Mouse (Mus musculus) hindlimb bud, embryonic 11.5 days (tissue): Measurements from ENCODE around the gene Vmn1r79.
"Not testable (repeated sequence)": the region's sequence is repeated elsewhere in the genome, so short reads cannot be mapped to it uniquely, and the experiment has no call there.

ENCODE experiments used
- DNase-seq: peaks from one replicate; pipeline ENCODE4 v3.0.0-alpha.2; 2012; ENCODE audit warnings: low read depth, low spot score; ENCODE audit errors: extremely low spot score

Vmn1r79 gene

DNA sequence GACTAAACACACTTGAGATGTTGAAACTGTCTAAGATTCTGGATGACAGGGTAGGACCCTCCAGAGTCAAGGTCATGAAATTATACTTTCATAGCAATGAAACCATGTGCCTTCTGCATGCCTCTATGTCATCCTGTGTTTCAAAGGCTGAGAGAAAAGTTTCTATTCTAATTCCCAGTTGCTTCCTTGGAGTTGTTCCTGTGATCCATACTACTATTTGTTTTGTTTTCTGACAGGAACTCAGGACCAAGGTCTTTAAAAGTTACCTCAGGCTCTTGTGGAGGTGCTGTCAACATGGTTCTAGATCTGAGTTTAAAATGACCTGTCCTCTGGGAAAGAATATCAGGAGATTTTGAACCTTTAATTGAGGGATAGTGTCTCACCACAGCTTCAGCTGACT is at the start of gene Vmn1r79:
Gene Vmn1r79 (plus strand): TSS at position 301 of the 400 bp plus-strand sequence.
- not testable (repeated sequence) for DNase-seq

DNA sequence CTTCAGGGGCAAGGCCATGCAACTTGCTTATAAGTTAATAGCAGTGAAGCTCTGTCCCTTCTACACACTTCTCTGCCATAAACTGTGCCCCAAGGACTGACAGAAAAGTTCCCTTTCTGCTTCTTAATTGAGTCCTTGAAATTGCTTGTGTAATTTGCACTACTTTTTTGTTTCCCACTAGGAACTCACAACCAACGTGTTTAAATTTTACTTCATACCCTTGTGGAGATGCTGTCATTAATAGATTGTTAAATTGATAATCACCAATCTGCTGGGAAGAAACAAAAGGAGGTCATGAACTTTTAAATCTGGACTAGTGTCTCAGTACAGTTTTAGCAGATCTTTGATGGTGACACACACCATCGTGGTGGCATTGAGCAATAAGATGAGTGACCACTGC is 21.1 kb upstream of the Vmn1r79 start, which contains the start of gene Vmn1r78:
Gene Vmn1r78 (plus strand): TSS at position 301 of the 400 bp plus-strand sequence.
- DNase-seq = no peak

DNA sequence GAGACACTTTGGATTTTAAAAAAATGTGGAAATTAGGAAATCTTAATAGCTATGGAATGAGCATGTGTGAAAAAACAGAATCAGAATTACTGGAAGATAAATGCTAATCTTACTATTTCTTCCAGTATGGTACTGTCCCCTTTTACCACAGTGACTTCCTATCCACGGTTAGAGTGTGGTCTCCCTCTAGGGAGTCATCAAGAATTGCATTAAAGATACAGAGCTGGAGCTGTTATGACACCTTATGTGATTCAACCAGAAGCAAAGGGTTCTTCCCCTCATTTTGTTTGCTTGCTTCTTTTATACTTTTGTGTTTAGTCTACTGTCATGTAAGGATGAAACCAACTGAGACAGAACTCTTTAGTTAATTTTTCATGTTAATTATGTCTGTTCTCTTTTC is 14.6 kb upstream of the Vmn1r79 start:
- not testable (repeated sequence) for DNase-seq

DNA sequence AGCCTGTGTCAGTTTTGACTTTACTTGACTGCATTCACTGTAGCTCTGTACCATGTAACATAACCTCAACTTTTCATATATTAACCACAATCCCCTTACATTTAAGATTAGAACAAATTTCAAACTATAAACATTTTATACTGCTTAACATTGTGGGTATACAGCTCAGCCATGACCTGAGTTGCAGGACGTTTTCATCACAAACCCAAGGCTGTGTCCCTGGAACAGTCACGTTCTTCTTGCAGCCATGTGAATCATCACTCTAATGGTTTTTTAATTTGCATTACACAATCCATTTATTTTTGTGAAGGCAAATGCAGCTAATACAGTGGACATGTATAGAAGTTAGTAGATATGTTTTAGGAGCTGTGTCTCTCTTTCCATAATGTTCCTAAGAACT is 1.8 kb downstream of the Vmn1r79 start:
- DNase-seq = not testable (repeated sequence)

DNA sequence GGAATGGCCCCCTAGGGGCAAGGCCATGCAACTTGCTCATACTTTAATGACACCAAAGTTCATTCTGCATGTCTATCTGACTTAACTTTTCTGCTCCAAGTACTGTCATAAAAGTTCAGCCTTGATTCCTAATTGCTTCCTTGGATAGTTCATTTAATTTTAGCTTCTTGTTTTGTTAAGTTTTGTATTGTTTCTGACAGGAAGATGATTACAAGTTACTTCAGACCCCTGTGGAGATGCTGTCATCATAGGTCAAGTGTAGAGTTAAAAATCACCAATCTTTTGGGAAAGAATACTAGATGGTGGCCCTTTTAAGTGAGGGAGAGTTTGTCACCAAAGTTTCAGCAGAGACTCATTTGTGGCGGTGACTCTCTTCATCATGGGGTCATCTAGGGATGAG is 17.9 kb downstream of the Vmn1r79 start, which contains the start of gene Vmn1r80:
Gene Vmn1r80 (plus strand): TSS at position 301 of the 400 bp plus-strand sequence.
- no peak for DNase-seq

DNA sequence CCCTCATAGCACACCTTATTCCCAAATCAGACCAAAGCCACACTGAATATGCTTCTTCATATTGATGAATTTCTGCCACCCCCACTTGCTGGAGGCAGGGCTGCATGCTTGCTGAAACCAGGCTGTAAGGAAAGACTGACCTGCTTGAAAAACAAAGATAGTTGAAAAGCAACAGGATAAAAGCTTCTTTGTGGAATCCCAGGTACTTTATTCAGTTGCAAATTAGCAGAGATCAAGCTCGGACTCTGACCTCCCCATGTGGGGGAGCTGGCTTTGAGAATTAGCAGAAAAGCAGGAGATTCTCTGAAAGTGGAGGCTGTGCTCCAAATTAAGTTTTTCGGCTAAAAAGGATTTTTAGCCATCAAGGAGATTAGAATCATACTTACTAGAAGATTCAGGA is 33.1 kb downstream of the Vmn1r79 start:
- DNase-seq = no peak
